Mouse (Mus musculus): ENCODE measurements around the gene Slc22a23.

GRCm38 (mm10) chr13:34274890-34275289 lies 70.1 kb downstream of the Slc22a23 start:
- no peak for TF ChIP-seq CTCF (IDR thresholded peaks at IDR 0.05; ENCODE audit: insufficient read depth, low read depth, low read length)
- TF ChIP-seq POLR2A (IDR thresholded peaks at IDR 0.05; ENCODE audit: insufficient read depth, low read depth, low read length) = no peak
